Mouse (Mus musculus) left cerebral cortex, adult 2 months (tissue): Measurements from ENCODE around the gene Krtap20-2. TPM values are rescaled to one million over a fixed set of nuclear protein-coding genes. Genes with fewer than 3 reads are reported as not detected.
"Not testable (repeated sequence)": the region's sequence is repeated elsewhere in the genome, so short reads cannot be mapped to it uniquely, and the experiment has no call there.

ENCODE experiments used
- DNase-seq, 2 experiments: peaks; one replicate each; pipeline ENCODE4 v3.0.0; 2021 to 2022; ENCODE audit warnings: low spot score in 2 of 2, mixed read lengths in 1 of 2; ENCODE audit errors: extremely low spot score in 1 of 2
- H3K27ac ChIP-seq: fragments of 200-600 bp; 2 replicates; pipeline ENCODE4 v1.8.1; 2022
- H3K4me3 ChIP-seq: fragments of 200-600 bp; 2 replicates; pipeline ENCODE4 v1.8.1; 2022
- CTCF ChIP-seq: fragments of 200-600 bp; IDR thresholded peaks from 2 replicates; pipeline ENCODE4 v1.8.1; 2022; ENCODE audit warnings: antibody characterized with exemption, mild to moderate bottlenecking, moderate library complexity
- intact Hi-C: fragments of 180-260 bp; cut with DNase I; formaldehyde crosslinking; loops from one replicate; pipeline ENCODE4 v1.15.1; 2025
- long read RNA-seq, 2 experiments: library from polyadenylated mRNA; stranded (forward); transcript quantifications; one replicate each; pipeline ENCODE4 v2.0.0; 2021; ENCODE audit warnings: borderline mapping rate in 2 of 2
- total RNA-seq, 2 experiments: library from RNA; stranded (reverse); gene quantifications; 2 replicates each; pipeline ENCODE4 v1.2.3; 2021

The Krtap20-2 gene
- not detected for total RNA-seq
- long read RNA-seq, experiment 1 = 0 reads
- long read RNA-seq, experiment 2 = 0 reads

DNA sequence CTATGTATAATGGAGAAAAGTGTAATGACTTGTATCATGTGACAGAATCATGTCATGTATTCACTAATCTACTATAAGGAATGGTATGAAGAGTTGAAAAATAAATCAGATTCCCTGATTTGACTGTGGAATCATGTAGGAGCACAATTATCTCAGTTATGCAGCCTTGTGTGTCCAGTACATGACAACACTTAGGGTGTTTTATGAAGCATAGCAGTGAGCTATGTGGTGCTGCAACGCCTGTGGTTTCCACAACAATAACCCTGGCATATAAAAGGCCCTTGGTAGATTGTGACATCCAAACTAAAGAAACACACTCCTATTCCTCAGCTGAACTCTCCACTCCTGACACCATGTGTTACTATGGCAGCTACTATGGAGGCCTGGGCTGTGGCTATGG lies at the start of gene Krtap20-2:
Gene Krtap20-2 (plus strand): TSS at position 301 of the 400 bp plus-strand sequence.
- DNase-seq = no peak
- intact Hi-C loops = no loop called here
- TF ChIP-seq CTCF = no peak

GRCm38 (mm10) chr16:89157652-89158051 lies 48.0 kb upstream of the Krtap20-2 start, which contains the start of gene Gm9789:
Gm9789 (plus strand) TSS chr16:89157952.
- intact Hi-C loops = no loop called here
- Histone ChIP-seq H3K27ac (no peak within 1 kb of the TSS), H3K4me3 (no peak within 1 kb of the TSS)
- TF ChIP-seq CTCF = no peak
- no peak for DNase-seq

More for the DNA sequence above, at the start of gene Krtap20-2:
- no peak within 1 kb of the TSS for H3K27ac ChIP-seq
- no peak within 1 kb of the TSS for H3K4me3 ChIP-seq

DNA sequence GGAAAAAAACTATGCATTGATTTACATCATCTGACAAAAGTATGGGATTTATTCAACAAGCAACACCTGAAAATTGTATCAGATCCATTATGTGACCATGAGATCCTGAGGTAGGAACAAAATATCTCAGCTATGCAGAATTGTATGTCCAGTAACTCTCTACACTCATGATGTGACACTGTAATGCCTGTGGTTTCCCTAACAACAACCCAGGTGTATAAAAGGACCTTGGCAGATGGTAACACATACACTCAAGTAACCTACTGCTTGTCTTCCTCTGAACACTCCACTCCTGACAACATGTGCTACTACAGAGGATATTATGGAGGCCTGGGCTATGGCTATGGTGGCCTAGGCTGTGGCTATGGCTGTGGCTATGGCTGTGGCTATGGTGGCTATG lies 36.5 kb upstream of the Krtap20-2 start, which contains the start of gene Gm7735:
Gene Gm7735 (plus strand): TSS at position 301 of the 400 bp plus-strand sequence.
- H3K27ac ChIP-seq, intact Hi-C loops, DNase-seq, H3K4me3 ChIP-seq: not testable (repeated sequence)

DNA sequence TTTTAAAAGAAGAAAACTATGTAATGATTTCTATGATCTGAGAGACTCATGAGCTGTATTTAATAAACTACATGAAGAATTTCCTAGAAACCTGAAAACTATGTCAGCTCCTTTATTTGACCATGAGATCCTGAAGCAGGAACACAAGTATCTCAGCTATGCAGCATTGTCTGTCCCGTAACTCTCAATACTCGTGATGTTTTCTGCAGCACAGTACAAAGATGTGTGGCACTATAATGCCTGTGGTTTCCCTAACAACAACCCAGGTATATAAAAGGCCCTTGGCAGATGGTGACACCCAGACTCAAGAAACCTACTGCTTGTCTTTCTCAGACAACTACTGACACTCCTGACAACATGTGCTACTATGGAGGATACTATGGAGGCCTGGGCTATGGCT lies 31.2 kb upstream of the Krtap20-2 start, which contains the start of gene 1110057P08Rik:
Gene 1110057P08Rik (plus strand): TSS at position 301 of the 400 bp plus-strand sequence.
- Histone ChIP-seq H3K27ac (no peak within 1 kb of the TSS), H3K4me3 (no peak within 1 kb of the TSS)
- intact Hi-C loops = no loop called here
- no peak for DNase-seq
- TF ChIP-seq CTCF = no peak

DNA sequence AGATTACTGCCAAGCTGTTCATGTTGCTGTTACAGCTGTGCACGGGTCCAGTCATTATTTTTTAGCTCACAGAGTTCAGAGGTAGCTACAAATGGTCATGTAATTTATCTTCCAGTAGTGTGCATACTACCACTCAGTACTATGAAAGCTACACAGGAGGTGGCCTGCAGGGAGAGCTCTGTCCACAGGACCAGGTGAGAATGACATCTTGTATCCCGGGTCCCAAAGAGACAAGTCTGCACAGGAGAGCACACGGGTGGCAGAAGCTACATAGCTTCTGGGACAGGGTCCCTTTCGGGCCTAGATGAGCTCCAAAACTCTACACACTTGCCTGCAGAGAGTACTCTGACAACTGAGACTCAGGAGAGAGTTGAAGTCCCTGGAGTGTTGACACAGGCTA lies 17.0 kb upstream of the Krtap20-2 start:
- TF ChIP-seq CTCF = no peak
- H3K4me3 ChIP-seq = no peak overlapping the region
- DNase-seq = no peak
- no peak overlapping the region for H3K27ac ChIP-seq
- intact Hi-C loops = no loop called here

Other genes with a start within 250 kb of the Krtap20-2 start
- gene Krtap16-3, start 243.0 kb upstream of the Krtap20-2 start, total RNA-seq = not detected
- not detected for gene Krtap22-2, start 195.1 kb upstream of the Krtap20-2 start, total RNA-seq
- gene Gm10229, start 190.6 kb upstream of the Krtap20-2 start, total RNA-seq = not detected
- gene Krtap6-1, start 174.2 kb upstream of the Krtap20-2 start, total RNA-seq = not detected
- gene Gm10228, start 164.4 kb upstream of the Krtap20-2 start, total RNA-seq = not detected
- gene Krtap6-5, start 158.0 kb upstream of the Krtap20-2 start, total RNA-seq = not detected
- gene 1110025L11Rik, start 141.9 kb upstream of the Krtap20-2 start, total RNA-seq = not detected
- gene Krtap6-3, start 121.8 kb upstream of the Krtap20-2 start, total RNA-seq = not detected
- not detected for gene Gm6358, start 65.0 kb upstream of the Krtap20-2 start, total RNA-seq
- not detected for gene Gm10061, start 54.8 kb upstream of the Krtap20-2 start, total RNA-seq
- gene Gm9789, start 47.9 kb upstream of the Krtap20-2 start, total RNA-seq = not detected
- gene Gm7735, start 36.4 kb upstream of the Krtap20-2 start, total RNA-seq = not detected
- gene 1110057P08Rik, start 31.1 kb upstream of the Krtap20-2 start, total RNA-seq = not detected
- not detected for gene Krtap21-1, start 198.0 kb downstream of the Krtap20-2 start, total RNA-seq
- gene Krtap6-2, start 214.2 kb downstream of the Krtap20-2 start, total RNA-seq = not detected